Mouse (Mus musculus): Measurements from ENCODE around the gene Phf1.

DNA sequence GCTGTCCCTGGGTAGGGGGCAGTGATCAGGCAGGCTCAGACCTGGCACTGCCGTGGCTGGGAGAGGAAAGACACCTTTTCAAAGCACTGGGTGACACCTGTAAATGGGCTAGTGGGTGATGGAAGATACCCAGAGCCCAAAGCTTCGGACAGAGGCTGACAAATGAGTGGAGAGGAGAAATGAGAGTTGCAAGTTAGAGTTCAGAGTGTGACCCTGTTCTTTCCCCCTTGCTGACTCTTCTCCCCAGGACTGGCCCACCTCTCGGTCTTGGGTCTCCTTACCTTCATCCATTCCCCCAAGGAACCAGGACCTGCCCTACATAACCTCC, 7.1 kb downstream of the Phf1 start:
- TF ChIP-seq CTCF (IDR thresholded peaks at IDR 0.05; ENCODE audit: insufficient read depth, low read depth, low read length), result no peak
- no peak for TF ChIP-seq POLR2A (IDR thresholded peaks at IDR 0.05; ENCODE audit: insufficient read depth, low read depth, low read length)
